Mouse (Mus musculus) kidney, embryonic 14.5 days (tissue): Measurements from ENCODE around the gene Fblim1. TPM values are rescaled to one million over a fixed set of nuclear protein-coding genes. Genes with fewer than 3 reads are reported as not detected.
A peak's percentile ranks its signal among the peaks of the same experiment; 100 is the strongest.

Source experiments
- ATAC-seq: fragments of 200-750 bp; cut with Nextera tagmentation; 2 replicates; pipeline ENCODE4 v1.8.0; 2017; ENCODE audit warnings: moderate number of reproducible peaks, mild to moderate bottlenecking, moderate TSS enrichment, moderate library complexity; ENCODE audit not compliant: low FRiP score, low TSS enrichment
- H3K27ac ChIP-seq: fragments of 300-500 bp; sonication (generic); 2 replicates; pipeline ENCODE4 v1.5.1; 2014; ENCODE audit warnings: low read depth, mild to moderate bottlenecking, low read length, moderate library complexity, mixed read lengths
- H3K27me3 ChIP-seq: fragments of 300-500 bp; sonication (generic); 2 replicates; pipeline ENCODE4 v1.6.1; 2014; ENCODE audit warnings: mild to moderate bottlenecking, low read length; ENCODE audit not compliant: control insufficient read depth, insufficient read depth
- H3K36me3 ChIP-seq: fragments of 300-500 bp; sonication (generic); 2 replicates; pipeline ENCODE4 v1.6.1; 2014; ENCODE audit warnings: low read length, mixed read lengths; ENCODE audit not compliant: control insufficient read depth, insufficient read depth
- H3K4me1 ChIP-seq: fragments of 300-500 bp; sonication (generic); 2 replicates; pipeline ENCODE4 v1.6.1; 2014; ENCODE audit warnings: low read length, mixed read lengths; ENCODE audit not compliant: control insufficient read depth, insufficient read depth
- H3K4me2 ChIP-seq: fragments of 300-500 bp; sonication (generic); replicated peaks from 2 replicates; pipeline ENCODE4 v1.6.1; 2014; ENCODE audit warnings: low read depth, mild to moderate bottlenecking, low read length
- H3K4me3 ChIP-seq: fragments of 300-500 bp; sonication (generic); 2 replicates; pipeline ENCODE4 v1.5.1; 2014; ENCODE audit warnings: mild to moderate bottlenecking, low read length
- H3K9ac ChIP-seq: fragments of 300-500 bp; sonication (generic); 2 replicates; pipeline ENCODE4 v1.6.1; 2014; ENCODE audit warnings: low read depth, mild to moderate bottlenecking, low read length, moderate library complexity
- H3K9me3 ChIP-seq: fragments of 300-500 bp; sonication (generic); 2 replicates; pipeline ENCODE4 v1.6.1; 2016; ENCODE audit warnings: low read length; ENCODE audit not compliant: control insufficient read depth
- WGBS: fragments of 180-500 bp; shearing (Covaris S2); extraction: QIAGEN DNeasy Blood & Tissue Kit; methylation state at CpG from one replicate; pipeline ENCODE4 v1.1.7; 2014; 5-methylcytosine and 5-hydroxymethylcytosine counted together
- polyA plus RNA-seq: library from polyadenylated mRNA; unstranded; fragments of >200 nt; fragmentation: Nextera tagmentation; extraction: Ambion mirVana; gene quantifications from 2 replicates; pipeline ENCODE4 v1.2.1, GENCODE M21; 2014

The Fblim1 gene
- polyA plus RNA-seq, 1 experiment from 2014 or later: 71.3 TPM

DNA sequence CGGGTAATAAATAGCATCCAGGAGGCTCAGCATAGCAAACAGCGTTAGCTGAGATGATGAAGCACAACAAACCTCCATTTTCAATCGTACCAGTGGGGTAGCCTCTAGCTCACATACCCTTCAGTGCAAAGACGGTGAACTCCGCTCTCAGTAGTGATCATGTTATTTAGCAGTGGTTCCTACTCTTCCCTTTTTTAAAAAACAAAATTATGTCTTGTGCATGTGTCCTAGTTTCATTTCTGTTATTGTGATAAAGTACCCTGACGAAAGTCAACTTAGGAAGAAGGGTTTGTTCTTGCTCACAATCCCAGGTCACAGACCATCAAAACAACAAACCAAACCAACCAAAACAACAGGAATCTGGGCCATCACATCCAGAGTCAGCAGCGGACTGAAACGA, 40.1 kb upstream of the Fblim1 start:
- Histone ChIP-seq H3K27me3 (no peaks in the 10 kb centered on the region), H3K9ac (no peak overlapping the region), H3K36me3 (peaks cover 10% of the 10 kb centered on the region), H3K4me1 (peaks cover 9% of the 10 kb centered on the region), H3K4me2 (no peak overlapping the region), H3K9me3 (no peaks in the 10 kb centered on the region), H3K4me3 (no peak overlapping the region), H3K27ac (no peak overlapping the region)
- no peak for ATAC-seq
- WGBS: 94% methylated on average over 8 of the region's 8 CpGs

DNA sequence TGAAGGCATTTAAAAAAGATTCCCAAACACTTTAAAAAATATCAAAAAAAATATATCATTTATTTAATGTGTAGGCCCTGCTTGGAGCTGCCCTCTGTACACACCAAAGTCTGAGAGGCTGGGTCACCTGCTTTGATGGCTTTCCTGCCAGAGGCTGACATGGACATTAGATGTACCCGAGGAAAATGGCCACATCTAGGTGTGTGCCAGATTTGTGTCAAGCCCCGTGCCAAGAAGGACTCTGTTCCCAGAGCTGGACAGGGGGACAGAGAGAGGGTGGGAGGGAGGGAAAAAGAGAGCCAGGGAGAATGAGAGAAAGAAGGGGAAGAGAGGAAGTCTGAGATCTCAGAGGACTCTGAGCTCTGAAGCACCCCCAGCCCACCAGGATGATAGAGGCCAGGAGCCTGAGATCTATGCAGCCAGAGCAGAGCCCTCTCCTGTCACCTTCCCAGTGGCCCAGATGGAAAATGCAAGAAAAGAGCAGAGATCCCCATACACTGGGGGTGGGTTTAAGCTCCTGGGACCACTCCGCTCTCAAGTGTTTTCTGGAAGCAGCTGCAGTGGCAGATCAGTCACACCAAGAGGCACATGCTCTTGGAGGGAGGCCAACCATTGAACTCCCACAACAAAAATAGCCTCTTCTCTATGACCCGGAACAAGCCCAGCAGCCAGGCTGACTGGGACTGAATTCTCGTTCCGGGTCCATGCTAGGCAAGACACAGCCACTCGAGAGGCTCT, 37.4 kb upstream of the Fblim1 start:
- WGBS: 25% methylated on average over 7 of the region's 7 CpGs
- peaks cover 9% of the 10 kb centered on the region for H3K4me1 ChIP-seq
- ATAC-seq: peak; percentile 54
- no peak overlapping the region for H3K4me3 ChIP-seq
- peaks cover 31% of the 10 kb centered on the region for H3K36me3 ChIP-seq
- H3K9ac ChIP-seq: no peak overlapping the region
- no peak overlapping the region for H3K4me2 ChIP-seq
- no peaks in the 10 kb centered on the region for H3K9me3 ChIP-seq
- peak overlapping the region; percentile 42; the same call in 1 of the 2 replicates for H3K27ac ChIP-seq
- H3K27me3 ChIP-seq: no peaks in the 10 kb centered on the region

DNA sequence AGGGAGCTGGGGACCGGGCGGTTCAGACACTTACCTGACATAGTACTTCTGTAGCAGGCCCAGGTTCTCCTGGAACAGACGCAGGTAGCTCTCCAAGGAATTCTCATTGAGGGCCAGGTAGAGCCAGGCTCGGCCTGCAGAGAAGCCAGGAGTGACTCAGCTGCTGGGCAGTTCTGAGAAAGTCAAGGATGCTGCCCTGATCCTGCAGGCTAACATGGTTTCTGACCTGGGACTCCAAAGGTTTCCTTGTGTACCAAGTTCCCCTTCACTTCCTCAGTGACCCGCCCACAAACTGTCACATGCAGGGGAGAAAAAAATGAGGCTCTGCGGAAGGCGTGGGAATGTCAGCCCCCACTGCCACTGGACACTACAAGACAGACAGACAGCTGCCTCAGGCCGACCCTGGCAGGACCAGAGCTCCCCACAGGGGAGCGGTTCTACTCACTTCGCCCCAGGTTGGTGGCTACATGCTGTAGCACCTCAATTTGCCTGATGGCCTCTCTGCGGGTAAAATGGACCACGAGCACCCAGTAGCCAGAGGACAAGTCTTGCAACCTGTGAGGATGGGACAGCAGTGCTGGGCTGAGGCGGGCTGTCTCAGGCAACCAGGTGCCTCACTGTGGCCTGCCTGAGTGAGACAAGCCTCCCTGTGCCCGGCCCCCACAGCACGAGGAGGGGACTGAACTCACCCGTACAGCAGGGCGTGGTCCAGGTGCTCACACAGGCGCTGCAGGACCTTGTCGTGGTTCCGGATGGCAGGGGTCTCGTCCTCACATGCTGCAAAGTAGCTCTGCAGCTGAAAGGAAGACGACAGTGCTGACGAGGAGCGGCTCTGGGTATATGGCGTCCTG, 36.3 kb upstream of the Fblim1 start:
- Histone ChIP-seq H3K9me3 (no peaks in the 10 kb centered on the region), H3K4me1 (peaks cover 9% of the 10 kb centered on the region), H3K4me3 (no peak overlapping the region), H3K36me3 (peaks cover 42% of the 10 kb centered on the region), H3K4me2 (no peak overlapping the region), H3K9ac (no peak overlapping the region), H3K27me3 (no peaks in the 10 kb centered on the region), H3K27ac (no peak overlapping the region)
- WGBS: 87% methylated on average over 25 of the region's 25 CpGs
- no peak for ATAC-seq

DNA sequence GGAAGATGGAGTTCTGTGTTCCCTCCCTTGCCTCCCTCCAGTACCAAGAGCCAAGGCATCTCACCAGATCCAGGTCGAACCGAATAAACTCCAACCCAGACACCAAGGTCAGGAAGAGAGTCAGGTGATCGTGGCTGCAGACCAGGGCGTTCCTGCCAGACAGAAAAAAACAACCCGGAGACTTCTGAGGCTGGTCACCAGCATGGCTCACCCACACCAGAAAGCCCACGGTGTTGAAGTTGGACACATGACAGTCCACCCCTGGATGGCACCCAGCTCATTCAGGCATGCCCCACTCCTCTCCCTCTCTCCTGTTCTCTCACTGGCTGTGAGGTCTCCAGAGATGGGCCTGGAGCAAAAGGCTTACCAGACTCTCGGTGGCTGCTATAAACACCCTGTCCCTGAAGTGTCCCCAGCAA, 35.5 kb upstream of the Fblim1 start:
- no peak overlapping the region for H3K4me2 ChIP-seq
- H3K27me3 ChIP-seq: no peaks in the 10 kb centered on the region
- H3K4me3 ChIP-seq: no peak overlapping the region
- no peak overlapping the region for H3K27ac ChIP-seq
- ATAC-seq: no peak
- no peak overlapping the region for H3K9ac ChIP-seq
- no peaks in the 10 kb centered on the region for H3K9me3 ChIP-seq
- H3K4me1 ChIP-seq: peaks cover 9% of the 10 kb centered on the region
- WGBS: 86% methylated on average over 7 of the region's 7 CpGs
- H3K36me3 ChIP-seq: peaks cover 50% of the 10 kb centered on the region

DNA sequence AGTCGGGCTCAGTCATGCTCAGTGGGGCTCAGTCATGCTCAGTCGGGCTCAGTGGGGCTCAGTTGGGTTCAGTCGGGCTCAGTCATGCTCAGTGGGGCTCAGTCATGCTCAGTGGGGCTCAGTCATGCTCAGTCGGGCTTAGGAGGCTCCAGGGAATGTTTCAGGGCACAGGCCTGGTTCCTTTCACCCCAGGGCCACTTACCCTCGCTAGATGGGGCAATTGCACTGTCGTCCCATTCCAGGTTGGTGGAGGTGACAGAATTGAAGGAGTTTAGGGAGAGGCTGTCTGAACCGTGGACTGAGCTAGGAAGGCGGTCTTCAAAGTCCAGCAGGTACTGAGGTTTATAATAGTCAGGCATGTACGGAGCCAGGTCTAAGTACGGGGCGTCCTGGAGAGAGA, 33.6 kb upstream of the Fblim1 start:
- no peak overlapping the region for H3K4me2 ChIP-seq
- no peak for ATAC-seq
- 64% methylated on average over 11 of the region's 11 CpGs for WGBS
- peaks cover 62% of the 10 kb centered on the region for H3K36me3 ChIP-seq
- peaks cover 9% of the 10 kb centered on the region for H3K4me1 ChIP-seq
- H3K27me3 ChIP-seq: no peaks in the 10 kb centered on the region
- no peak overlapping the region for H3K9ac ChIP-seq
- no peak overlapping the region for H3K4me3 ChIP-seq
- H3K27ac ChIP-seq: no peak overlapping the region
- H3K9me3 ChIP-seq: no peaks in the 10 kb centered on the region

DNA sequence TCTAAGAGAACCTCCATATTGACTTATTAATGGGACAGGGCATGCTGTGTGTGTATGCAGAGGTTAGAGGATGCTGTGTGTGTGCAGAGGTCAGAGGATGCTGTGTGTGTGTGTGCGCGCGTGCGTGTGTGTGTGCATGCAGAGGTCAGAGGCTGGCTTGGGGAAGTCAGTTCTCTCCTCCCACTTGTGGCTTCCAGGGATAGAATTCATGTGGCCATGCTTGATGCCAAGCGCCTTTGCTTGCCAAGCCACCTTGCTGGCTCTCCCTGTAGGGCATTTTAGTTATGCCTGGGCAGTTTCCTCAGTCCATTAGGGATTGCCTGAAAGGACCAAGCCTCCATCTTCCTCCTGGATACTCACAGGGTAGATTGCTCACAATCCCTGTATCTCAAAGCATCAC, 30.8 kb upstream of the Fblim1 start:
- no peak overlapping the region for H3K9ac ChIP-seq
- H3K27ac ChIP-seq: no peak overlapping the region
- H3K4me1 ChIP-seq: no peaks in the 10 kb centered on the region
- no peaks in the 10 kb centered on the region for H3K27me3 ChIP-seq
- ATAC-seq: no peak
- H3K36me3 ChIP-seq: peaks cover 81% of the 10 kb centered on the region
- 93% methylated on average over 5 of the region's 5 CpGs for WGBS
- no peaks in the 10 kb centered on the region for H3K9me3 ChIP-seq
- no peak overlapping the region for H3K4me3 ChIP-seq
- no peak overlapping the region for H3K4me2 ChIP-seq

DNA sequence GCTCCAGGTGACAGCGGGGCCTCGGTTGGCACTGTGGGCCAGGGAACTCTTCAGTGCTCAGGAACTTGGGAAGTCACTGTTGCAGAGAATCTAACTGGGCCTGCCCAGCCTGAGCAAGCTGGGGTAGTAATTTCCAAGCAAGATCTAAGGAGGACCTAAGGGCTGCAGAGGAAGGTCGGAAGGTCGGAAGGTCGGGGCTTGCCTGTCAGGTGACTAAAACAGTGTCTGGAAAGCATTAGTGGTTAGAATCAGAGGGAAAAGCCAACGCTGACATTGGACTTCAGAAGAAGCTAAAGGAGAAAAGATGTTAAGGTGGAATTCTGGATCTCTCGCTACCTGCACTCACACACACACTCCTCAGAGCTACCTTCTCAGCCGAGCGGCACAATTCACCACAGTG, 30.1 kb upstream of the Fblim1 start:
- no peaks in the 10 kb centered on the region for H3K4me1 ChIP-seq
- H3K27me3 ChIP-seq: no peaks in the 10 kb centered on the region
- H3K4me3 ChIP-seq: no peak overlapping the region
- no peak overlapping the region for H3K9ac ChIP-seq
- peaks cover 81% of the 10 kb centered on the region for H3K36me3 ChIP-seq
- WGBS: 80% methylated on average over 9 of the region's 9 CpGs
- ATAC-seq: no peak
- H3K27ac ChIP-seq: no peak overlapping the region
- no peak overlapping the region for H3K4me2 ChIP-seq
- no peaks in the 10 kb centered on the region for H3K9me3 ChIP-seq

DNA sequence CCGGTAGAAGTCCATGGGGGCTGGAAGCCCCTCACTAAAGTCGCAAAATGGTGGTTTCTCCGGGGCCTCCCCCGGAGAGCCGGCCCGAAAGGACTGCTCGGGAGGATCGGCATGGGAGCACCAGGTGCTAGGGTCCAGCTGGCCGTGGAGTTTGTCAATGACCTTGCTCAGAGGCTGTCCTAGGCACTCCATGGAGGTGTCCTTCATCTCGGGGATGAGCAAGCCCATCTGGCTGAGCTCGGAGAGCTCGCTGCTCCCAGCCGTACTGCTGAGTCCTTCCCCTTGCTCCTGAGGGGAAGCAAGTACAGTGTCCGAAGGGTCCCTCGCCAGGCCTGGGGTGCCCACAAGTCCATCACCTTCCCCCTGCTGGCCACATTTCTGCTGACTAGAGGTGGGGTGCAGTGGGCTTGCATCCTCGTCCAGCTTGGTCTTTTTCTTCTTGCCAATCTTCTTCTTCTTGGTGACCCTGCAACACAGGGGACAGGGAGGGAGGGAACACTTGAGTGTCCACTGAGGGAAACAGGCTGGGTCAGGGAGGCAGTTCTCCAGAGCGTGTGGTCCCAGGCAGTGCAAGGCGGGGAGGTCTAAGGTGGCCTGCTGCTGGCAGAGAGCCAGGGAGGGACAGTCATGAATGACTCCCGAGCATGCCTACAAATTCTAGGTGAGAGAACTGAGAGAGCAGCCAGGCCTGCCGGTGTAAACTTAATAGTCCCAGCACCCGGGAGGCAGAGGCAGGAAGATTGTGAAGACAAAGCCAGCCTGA, 26.4 kb upstream of the Fblim1 start:
- no peak overlapping the region for H3K9ac ChIP-seq
- no peak overlapping the region for H3K4me2 ChIP-seq
- no peak overlapping the region for H3K4me3 ChIP-seq
- no peaks in the 10 kb centered on the region for H3K27me3 ChIP-seq
- H3K4me1 ChIP-seq: no peaks in the 10 kb centered on the region
- no peak for ATAC-seq
- H3K27ac ChIP-seq: no peak overlapping the region
- H3K9me3 ChIP-seq: no peaks in the 10 kb centered on the region
- peaks cover 87% of the 10 kb centered on the region for H3K36me3 ChIP-seq
- 88% methylated on average over 21 of the region's 21 CpGs for WGBS
